Mouse (Mus musculus) heart, postnatal 14 days (tissue): ENCODE data around the gene Spop. TPM values are rescaled to one million over a fixed set of nuclear protein-coding genes. Genes with fewer than 3 reads are reported as not detected.

Experiments
- DNase-seq, 2 experiments: peaks; one replicate each; pipeline ENCODE4 v3.0.0; 2021 to 2022
- intact Hi-C: fragments of 180-260 bp; cut with DNase I; formaldehyde crosslinking; loops from one replicate; pipeline ENCODE4 v1.15.1; 2025
- long read RNA-seq, 2 experiments: library from polyadenylated mRNA; stranded (forward); transcript quantifications; one replicate each; pipeline ENCODE4 v2.0.0; 2021
- total RNA-seq, 2 experiments: library from RNA; stranded (reverse); gene quantifications; 2 replicates each; pipeline ENCODE4 v1.2.3; 2021

Gene Spop
- total RNA-seq, result 100 to 1,000 TPM; 169 to 171 TPM
- long read RNA-seq, experiment 1, transcript Spop-202 (11 exons, 2,881 nt), result minor isoform, 17 of 494 reads
- long read RNA-seq, experiment 1, transcript Spop-201 (10 exons, 3,063 nt), result major isoform, 418 of 494 reads
- long read RNA-seq, experiment 1, partial matches to known transcripts, result 11 of 494 reads
- long read RNA-seq, experiment 1, other reads (novel, unspliced or antisense), result 48 of 494 reads
- long read RNA-seq, experiment 2, transcript Spop-201 (10 exons, 3,063 nt), result major isoform, 383 of 474 reads
- long read RNA-seq, experiment 2, transcript Spop-202 (11 exons, 2,881 nt), result minor isoform, 31 of 474 reads
- long read RNA-seq, experiment 2, partial matches to known transcripts, result 35 of 474 reads
- long read RNA-seq, experiment 2, other reads (novel, unspliced or antisense), result 25 of 474 reads

GRCm38 (mm10) chr11:95413641-95414535 is at the start of gene Spop:
Gene Spop, plus strand, starts transcription at chr11:95414080.
- DNase-seq, result peak; percentile 92 to 96
- intact Hi-C loops, result no loop called here

DNA sequence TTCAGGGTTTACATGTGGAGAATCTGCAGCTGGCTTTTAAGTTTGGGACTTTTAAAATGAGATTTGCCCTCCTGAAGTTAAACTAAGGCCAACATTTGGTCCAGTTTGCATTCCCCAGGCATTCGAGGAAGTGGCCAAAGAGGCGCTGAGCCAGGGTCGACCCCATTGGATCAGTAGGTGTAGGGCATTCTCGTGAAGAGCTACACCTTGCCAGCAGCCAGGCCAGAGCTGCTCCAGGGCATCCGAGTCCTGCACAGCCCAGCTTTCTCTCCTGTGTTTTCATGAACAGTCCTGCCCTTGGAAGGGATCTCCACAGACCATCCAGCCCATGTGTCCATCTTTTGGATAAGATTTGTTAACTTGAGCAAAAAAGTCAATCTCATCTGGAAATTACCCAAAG is 49.5 kb upstream of the Spop start:
- intact Hi-C loops, result loop anchor here (10.0 kb wide), 1 partner anchor 250 kb away; no protein-coding TSS in a partner anchor
- no peak for DNase-seq

GRCm38 (mm10) chr11:95365596-95365995 is 48.3 kb upstream of the Spop start:
- DNase-seq, result peak; percentile 87 to 93
- intact Hi-C loops, result loop anchor here (5.0 to 10.0 kb wide), 2 partner anchors 43 to 251 kb away; no protein-coding TSS in a partner anchor

DNA sequence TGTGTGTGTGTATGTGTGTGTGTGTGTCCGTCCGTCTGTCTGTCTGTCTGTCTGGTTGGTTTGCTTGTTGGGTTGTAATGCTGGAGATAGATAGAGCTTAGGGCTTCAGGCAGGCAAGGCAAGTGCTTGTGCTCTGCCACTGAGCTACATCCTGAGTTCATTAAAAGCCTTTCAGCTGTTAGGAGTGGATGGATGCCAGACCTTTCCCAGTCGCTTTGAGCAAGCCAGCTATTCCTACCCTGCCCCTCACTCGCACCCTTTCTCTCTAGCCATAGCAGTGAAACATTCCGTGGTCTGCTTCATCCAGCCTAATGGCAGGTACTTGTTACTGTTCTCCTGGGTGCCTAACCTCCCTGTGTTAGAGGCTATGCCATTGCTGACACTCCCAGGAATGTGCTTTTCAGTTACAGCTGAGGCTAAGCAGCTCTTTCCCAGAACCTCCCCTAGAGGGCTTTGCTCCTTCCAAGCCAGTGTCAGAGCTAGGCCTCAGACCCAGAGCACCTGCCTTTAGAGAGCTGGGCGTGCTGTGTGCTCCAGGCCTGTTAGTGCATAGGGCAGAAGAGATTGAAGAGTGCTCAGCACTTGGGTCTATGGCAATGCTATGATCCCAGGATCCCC is 47.5 kb upstream of the Spop start:
- intact Hi-C loops, result loop anchor here (5.0 to 10.0 kb wide), 2 partner anchors 44 to 252 kb away; no protein-coding TSS in a partner anchor
- peak; percentile 40 to 57 for DNase-seq

DNA sequence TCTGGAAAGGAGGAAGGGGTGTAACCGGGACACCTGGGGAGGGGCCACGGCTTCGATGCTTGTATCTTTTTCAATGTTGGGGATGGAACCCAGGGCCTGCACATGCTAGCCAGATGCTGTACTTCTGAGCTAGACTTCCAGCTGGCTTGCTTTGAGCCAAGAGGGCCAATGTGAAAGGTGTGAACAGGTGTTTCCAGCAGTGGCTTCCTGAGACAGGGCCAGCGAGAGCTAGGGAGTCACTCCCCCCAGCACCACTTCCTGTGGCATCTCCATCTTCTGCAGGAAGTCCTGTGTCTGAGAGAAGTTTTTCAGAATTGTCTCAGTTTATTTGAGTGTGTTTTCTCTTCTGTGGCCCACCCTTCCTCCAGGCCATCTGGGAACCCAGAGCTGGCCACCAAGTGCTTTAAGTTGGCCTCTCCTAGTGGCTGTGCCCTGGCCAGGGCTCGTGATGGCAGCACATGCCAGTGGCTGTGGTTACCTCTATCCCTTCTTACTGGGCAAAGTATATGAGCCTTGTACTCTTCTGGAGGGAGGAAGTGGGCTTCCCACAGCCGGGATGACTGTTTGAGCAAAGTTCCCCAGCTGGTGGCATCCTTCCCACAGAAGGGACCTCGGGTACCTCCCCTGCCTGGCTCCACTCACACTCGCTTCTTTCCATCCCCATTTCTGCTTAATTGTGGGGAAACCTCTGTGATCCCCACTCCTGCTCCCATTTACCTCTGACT is 46.7 kb upstream of the Spop start:
- intact Hi-C loops, result loop anchor here (5.0 to 10.0 kb wide), 2 partner anchors 45 to 252 kb away; no protein-coding TSS in a partner anchor
- DNase-seq, result no peak

- no peak for DNase-seq
- intact Hi-C loops, result loop anchor here (5.0 to 10.0 kb wide), 2 partner anchors 46 to 254 kb away; no protein-coding TSS in a partner anchor
Observed at GRCm38 (mm10) chr11:95368231-95368823, 45.6 kb upstream of the Spop start.

DNA sequence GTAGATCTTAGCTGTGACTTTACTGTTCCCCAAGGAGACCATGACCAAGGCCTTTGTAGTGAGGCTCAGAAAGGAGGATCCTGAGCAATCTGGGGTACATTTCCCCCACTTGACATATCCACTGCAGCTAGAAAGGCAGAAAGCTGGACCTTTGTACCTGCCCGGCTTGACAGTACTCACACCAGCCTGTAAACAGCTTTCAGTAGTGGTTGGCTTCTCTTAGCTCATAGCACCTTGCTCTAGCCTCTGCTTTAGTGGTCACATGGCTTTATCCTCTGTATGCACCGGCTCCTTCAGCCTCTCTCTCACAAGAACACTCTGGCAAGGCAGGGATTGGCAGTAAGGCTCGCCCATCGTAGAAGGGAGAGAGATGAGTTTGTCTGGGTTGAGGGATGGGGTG is 45.0 kb upstream of the Spop start:
- no peak for DNase-seq
- intact Hi-C loops, result loop anchor here (5.0 to 10.0 kb wide), 2 partner anchors 47 to 254 kb away; no protein-coding TSS in a partner anchor

DNA sequence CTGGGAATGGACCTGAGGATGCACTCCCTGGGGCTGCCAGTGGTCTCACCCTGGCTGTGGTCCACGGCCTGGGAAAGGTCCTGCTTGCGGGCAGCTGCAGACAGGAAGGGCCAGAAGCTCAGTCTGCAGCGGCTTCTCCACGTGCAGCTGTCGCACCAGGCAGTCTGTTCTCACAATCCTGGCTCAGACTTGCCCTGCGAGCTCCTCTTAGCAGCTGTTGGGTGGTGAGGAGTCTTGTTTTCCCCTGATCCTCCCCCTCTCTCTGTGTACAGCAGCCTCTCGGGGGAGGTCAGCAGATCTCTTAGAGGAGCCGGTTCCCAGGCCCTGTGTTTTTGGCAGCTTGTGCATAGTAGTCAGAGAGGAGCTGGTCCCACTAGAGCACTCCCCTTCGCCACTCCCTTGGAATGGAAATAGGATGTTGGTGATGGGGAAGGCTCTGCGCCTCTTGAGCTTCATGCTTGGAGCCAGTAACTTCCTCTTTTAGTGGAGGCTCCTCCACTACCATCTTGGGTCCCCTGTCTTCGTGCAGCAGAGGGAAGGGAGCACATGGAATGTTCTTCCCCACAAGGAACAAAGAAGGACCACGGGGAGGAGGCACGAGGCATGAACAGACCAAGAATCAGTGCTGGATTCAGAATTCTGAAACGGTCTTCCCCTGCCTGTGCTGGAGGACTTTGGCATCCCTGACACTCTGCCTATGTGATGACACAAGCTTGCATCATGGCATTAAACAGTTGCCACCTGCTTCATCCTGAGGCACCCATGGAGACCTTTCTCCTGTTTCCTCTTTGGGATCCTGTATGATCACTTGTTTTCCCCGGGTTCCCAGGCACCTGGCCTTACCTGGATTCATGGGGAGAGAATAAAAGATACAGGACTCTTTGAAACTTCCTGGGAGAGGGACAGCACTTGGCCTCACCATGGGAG is 43.7 kb upstream of the Spop start:
- intact Hi-C loops, result loop anchor here (5.0 to 10.0 kb wide), 2 partner anchors 48 to 255 kb away; no protein-coding TSS in a partner anchor
- peak; percentile 67 to 68 for DNase-seq

GRCm38 (mm10) chr11:95371182-95371581 is 42.7 kb upstream of the Spop start:
- no peak for DNase-seq
- intact Hi-C loops, result no loop called here

DNA sequence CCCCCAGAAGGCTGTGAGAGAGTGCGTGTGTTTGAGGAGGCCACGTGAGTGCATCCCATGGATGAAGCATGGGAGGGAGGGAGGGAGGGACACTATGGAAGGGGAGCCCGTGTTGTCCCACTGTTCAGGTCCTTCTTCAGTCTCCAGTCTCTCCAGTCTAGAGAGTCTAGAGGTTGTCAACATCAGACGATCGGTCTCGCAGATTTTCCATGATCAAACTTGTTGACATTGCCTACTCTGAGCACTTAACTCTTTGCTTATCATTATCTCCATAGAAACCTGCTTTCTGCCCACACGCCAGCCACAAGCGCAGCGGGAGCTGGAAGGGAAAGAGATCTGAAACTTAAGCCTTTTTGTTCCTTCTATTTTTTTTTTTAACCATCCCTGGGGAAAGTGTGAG is 35.0 kb upstream of the Spop start:
- intact Hi-C loops, result no loop called here
- DNase-seq, result no peak

GRCm38 (mm10) chr11:95379552-95379951 is 34.3 kb upstream of the Spop start:
- DNase-seq, result no peak
- intact Hi-C loops, result no loop called here

GRCm38 (mm10) chr11:95380711-95381110 is 33.2 kb upstream of the Spop start:
- no peak for DNase-seq
- intact Hi-C loops, result loop anchor here (5.0 kb wide), 2 partner anchors 43 to 68 kb away; partner anchors contain the start of genes Fam117a and Kat7

DNA sequence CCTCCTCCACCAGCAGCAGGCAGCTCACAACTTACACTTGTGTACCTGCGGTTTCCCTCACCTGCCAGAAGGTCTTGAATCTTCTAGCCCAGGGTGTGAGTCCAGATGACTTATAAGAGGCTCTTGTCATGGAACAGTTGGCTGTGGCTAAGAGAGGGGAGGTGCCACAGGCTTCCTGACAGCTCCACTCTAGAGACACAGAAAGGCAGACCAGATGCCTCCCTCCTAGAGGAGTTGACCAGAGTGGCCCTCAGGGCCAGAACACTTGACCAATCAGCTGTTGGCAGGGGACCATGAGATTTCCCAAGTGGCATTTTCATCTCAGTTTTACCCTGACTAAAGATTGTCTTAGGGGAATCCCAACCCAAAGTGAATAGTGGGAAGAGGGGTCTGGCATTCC is 32.7 kb upstream of the Spop start:
- intact Hi-C loops, result loop anchor here (5.0 kb wide), 2 partner anchors 44 to 69 kb away; partner anchors contain the start of genes Fam117a and Kat7
- DNase-seq, result no peak

GRCm38 (mm10) chr11:95383331-95383986 is 30.4 kb upstream of the Spop start:
- peak; percentile 46 to 56 for DNase-seq

DNA sequence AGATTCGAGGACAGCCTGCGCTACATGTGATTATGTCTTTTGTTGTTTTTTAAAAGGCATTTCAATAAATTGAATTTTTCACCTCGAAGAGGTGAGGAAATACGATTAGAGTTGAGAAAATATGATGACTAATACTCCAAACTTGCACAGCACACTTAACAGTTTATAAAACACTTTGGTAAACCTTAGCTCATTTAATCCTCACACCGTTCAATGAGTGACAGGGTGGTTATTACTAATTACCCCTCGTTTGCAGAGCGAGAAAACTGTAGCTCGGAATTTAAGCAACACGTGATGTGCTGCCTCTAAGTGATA is 29.9 kb upstream of the Spop start:
- intact Hi-C loops, result loop anchor here (1.0 to 5.0 kb wide), 3 partner anchors 47 to 137 kb away; partner anchors contain the start of genes Fam117a and Kat7
- DNase-seq, result no peak

More at GRCm38 (mm10) chr11:95383331-95383986, 30.4 kb upstream of the Spop start:
- intact Hi-C loops, result loop anchor here (2.0 to 5.0 kb wide), 3 partner anchors 46 to 125 kb away; partner anchors contain the start of genes Fam117a and Kat7

GRCm38 (mm10) chr11:95384319-95384972 is 29.4 kb upstream of the Spop start, which contains the start of gene Slc35b1:
Gene Slc35b1, plus strand, starts transcription at chr11:95384692.
- intact Hi-C loops, result loop anchor here (1.0 to 5.0 kb wide), 3 partner anchors 47 to 137 kb away; partner anchors contain the start of genes Fam117a and Kat7
- peak; percentile 90 to 92 for DNase-seq

- DNase-seq, result no peak
- intact Hi-C loops, result loop anchor here (1.0 to 5.0 kb wide), 3 partner anchors 48 to 136 kb away; partner anchors contain the start of genes Fam117a and Kat7
Observed at GRCm38 (mm10) chr11:95384973-95385320, 28.9 kb upstream of the Spop start.
